In the genomic region with DNA sequence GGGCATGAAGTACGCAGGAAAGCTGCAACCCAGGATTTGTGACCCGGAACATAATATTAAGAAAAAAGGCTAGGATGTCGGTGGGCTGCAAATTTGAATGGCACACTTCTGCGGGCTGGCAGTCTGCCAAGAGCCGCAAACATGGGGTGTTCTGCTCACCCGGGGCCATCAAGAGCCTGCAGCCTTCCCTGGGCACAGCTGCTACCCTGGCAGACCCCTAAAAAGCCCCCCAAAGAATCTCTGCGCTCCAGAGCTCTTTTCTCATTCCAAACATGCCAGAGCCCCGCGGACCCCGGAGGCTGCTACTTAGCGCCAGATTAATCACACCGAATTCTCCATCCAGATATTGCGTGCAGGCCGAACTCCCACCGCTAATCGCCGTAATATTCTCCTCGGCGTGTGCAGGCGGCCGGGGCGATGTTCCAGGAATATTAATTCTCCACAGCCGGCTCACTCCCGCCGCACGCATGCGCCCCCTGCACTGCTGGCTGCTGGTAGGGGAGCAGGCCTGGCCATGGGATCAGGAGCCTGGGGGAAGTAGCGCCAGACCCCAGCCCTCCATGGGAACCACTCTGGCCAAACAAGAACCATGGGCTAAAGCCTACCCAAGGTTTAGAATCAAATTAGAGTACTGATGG, we compare ENCODE assay signal across 8 mouse cellular contexts.
A peak's percentile ranks its signal among the peaks of the same experiment; 100 is the strongest.
DNase-seq lines count a peak whose midpoint lies in the region; ATAC-seq and TF ChIP-seq lines count a peak whose summit lies in the region.

No protein-coding gene starts in this region.

- TF ChIP-seq CTCF in lung, embryonic 14.5 days (IDR thresholded peaks at IDR 0.05; ENCODE audit: low read depth) = peak; percentile 25; the same call in 1 of the 2 replicates

- H3K4me2 ChIP-seq in lung, embryonic 14.5 days = peak overlapping the region; percentile 51

- H3K9me3 ChIP-seq in lung, embryonic 14.5 days (ENCODE audit: low read depth, low read length) = no peaks in the 10 kb centered on the region

- peak; percentile 88 for DNase-seq in lung, embryonic 14.5 days
- DNase-seq in lung, adult 18-20 months = no peak
- peak; percentile 80 for DNase-seq in layer of hippocampus, adult 9-11 months
- peak; percentile 51 for DNase-seq in retina, embryonic 14.5 days (ENCODE audit: low spot score)
- no peak for DNase-seq in testis, postnatal 14 days (ENCODE audit: low spot score)
- DNase-seq in spleen, adult 12 weeks (ENCODE audit: low spot score) = no peak

- no peak overlapping the region for H3K4me3 ChIP-seq in lung, embryonic 14.5 days (ENCODE audit: low read depth, low read length)

- no peak overlapping the region for H3K9ac ChIP-seq in lung, embryonic 14.5 days

- ATAC-seq in lung, embryonic 14.5 days (ENCODE audit: insufficient read depth) = no peak
- ATAC-seq in frontal cortex, adult (ENCODE audit: low TSS enrichment) = peak; percentile 53; the same call in 1 of the 2 replicates
- ATAC-seq in megakaryocyte-erythroid progenitor cell, adult 5-6 weeks (replicated peaks; ENCODE audit: low FRiP score, low TSS enrichment, poor library complexity, severe bottlenecking) = no peak

- peaks cover 11% of the 10 kb centered on the region; the same call in 1 of the 2 replicates for H3K27me3 ChIP-seq in lung, embryonic 14.5 days (ENCODE audit: insufficient read depth, low read length)

- 28% methylated on average over 28 of the region's 28 CpGs for WGBS in lung, embryonic 14.5 days

- no peak overlapping the region for H3K27ac ChIP-seq in lung, embryonic 14.5 days (ENCODE audit: low read depth)

- peaks cover 24% of the 10 kb centered on the region for H3K4me1 ChIP-seq in lung, embryonic 14.5 days (ENCODE audit: insufficient read depth)

- H3K36me3 ChIP-seq in lung, embryonic 14.5 days (ENCODE audit: insufficient read depth) = no peaks in the 10 kb centered on the region

Comparison
In these comparisons a context has a peak if more than half of its experiments do, and no peak if none do; other contexts are left out.
1. DNase-seq: peak in lung, embryonic 14.5 days (single experiment), layer of hippocampus, adult 9-11 months (single experiment) and retina, embryonic 14.5 days (single experiment); none in lung, adult 18-20 months (0 of 2), testis, postnatal 14 days (single experiment) and spleen, adult 12 weeks (single experiment).